Mouse (Mus musculus): ENCODE results near the gene Pde6h.

DNA sequence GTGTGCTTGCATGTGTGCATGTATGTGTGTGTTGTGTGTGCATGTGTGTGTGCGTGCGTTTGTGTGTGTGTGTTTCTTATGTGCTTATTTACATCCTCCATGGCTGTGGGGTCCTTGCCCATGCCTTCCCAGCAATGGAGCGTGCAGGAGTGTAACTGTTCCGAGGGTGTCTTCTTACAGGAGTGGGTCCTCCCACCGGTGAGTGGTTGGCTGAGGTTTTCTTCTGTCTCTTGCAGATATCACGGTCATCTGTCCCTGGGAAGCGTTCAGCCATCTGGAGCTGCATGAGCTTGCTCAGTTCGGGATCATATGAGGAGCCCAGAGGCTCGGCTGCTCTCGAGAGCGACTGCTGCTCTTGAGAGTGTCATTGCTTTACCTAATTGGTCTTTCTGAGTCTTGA is 39.3 kb downstream of the Pde6h start:
- TF ChIP-seq TAL1 (IDR thresholded peaks at IDR 0.05; ENCODE audit: low read length) (no peak), GATA1 (IDR thresholded peaks at IDR 0.05; ENCODE audit: low read length) (no peak)

All from erythroblast, embryonic 14.5 days (primary cell).